In the genomic region with DNA sequence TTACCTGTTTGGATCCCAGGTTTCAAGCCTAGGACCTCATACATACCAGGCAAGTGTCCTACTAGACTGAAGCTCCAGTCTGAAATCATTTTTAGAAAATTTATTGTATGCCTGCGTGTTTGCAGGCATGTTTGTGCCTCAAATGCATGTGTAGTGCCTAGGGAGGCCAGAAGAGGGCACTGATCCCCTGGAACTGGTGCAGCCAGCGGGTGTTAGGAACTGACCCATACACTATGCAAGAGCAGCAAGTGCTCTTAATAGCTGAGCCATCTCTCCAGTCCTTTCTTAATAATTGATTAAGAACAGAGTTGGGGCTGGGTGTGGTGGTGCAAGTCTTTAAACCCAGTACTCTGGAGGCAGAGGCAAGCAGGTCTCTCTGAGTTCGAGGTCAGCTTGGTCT, we compare ENCODE assay signal across 9 mouse cellular contexts. TPM values are rescaled to one million over a fixed set of nuclear protein-coding genes. Genes with fewer than 3 reads are reported as not detected.
DNase-seq lines count a peak whose midpoint lies in the region; ATAC-seq lines count a peak whose summit lies in the region.
"Had no signal": no experiment of that assay in that cellular context is flagged by ENCODE, and none has a peak within 500 bp of the region (broad histone marks: within the 10 kb centered on the region; RNA-seq: fewer than 3 reads in every experiment).

No protein-coding gene starts in this region.

- H3K9me3 ChIP-seq in midbrain, embryonic 10.5 days (replicated peaks), result no peaks in the 10 kb centered on the region
- no peaks in the 10 kb centered on the region for H3K9me3 ChIP-seq in midbrain, embryonic 11.5 days (ENCODE audit: control insufficient read depth, low read length)
- H3K9me3 ChIP-seq: neural tube, embryonic 12.5 days had no signal

- H3K4me2 ChIP-seq in midbrain, embryonic 11.5 days, result no peak overlapping the region
- H3K4me2 ChIP-seq: neural tube, embryonic 12.5 days had no signal

- no peak overlapping the region for H3K27ac ChIP-seq in midbrain, embryonic 10.5 days (replicated peaks)
- no peak overlapping the region for H3K27ac ChIP-seq in midbrain, embryonic 11.5 days (ENCODE audit: low read depth, low read length)
- H3K27ac ChIP-seq: neural tube, embryonic 12.5 days had no signal

- ATAC-seq in CD4-positive, CD25-positive, alpha-beta regulatory T cell, adult 4 months, result no peak
- ATAC-seq in midbrain, embryonic 11.5 days (ENCODE audit: low FRiP score), result no peak

- H3K4me1 ChIP-seq in midbrain, embryonic 10.5 days, result peaks cover 16% of the 10 kb centered on the region
- H3K4me1 ChIP-seq in midbrain, embryonic 11.5 days (ENCODE audit: control insufficient read depth, insufficient read depth, low read length), result peaks cover 9% of the 10 kb centered on the region

- peak; percentile 52 for DNase-seq in CD4-positive, CD25-positive, alpha-beta regulatory T cell, adult 2 months (ENCODE audit: low read depth, low spot score)
- DNase-seq in midbrain, embryonic 10.5 days (ENCODE audit: low spot score), result peak; percentile 35
- no peak for DNase-seq in midbrain, embryonic 11.5 days (ENCODE audit: low spot score, missing footprints)
- peak; percentile 28 for DNase-seq in brain, adult 2 months (ENCODE audit: low read depth, low spot score)
- peak; percentile 49 to 69 for DNase-seq in heart, postnatal 10 days
- DNase-seq in lung, postnatal 36 days, result peak; percentile 79
- peak; percentile 62 for DNase-seq in thymus, postnatal 14 days

- H3K27me3 ChIP-seq in midbrain, embryonic 10.5 days (ENCODE audit: low read depth, poor library complexity, severe bottlenecking), result no peaks in the 10 kb centered on the region
- H3K27me3 ChIP-seq in midbrain, embryonic 11.5 days (ENCODE audit: control insufficient read depth, insufficient read depth, low read length), result no peaks in the 10 kb centered on the region
- H3K27me3 ChIP-seq: neural tube, embryonic 12.5 days had no signal

- intact Hi-C loops in heart, postnatal 10 days (cut with DNase I), result loop anchor here (5.0 kb wide), 1 partner anchor 34 kb away; no protein-coding TSS in a partner anchor

- WGBS in midbrain, embryonic 10.5 days, result 50% methylated on average over 3 of the region's 3 CpGs
- 62% methylated on average over 3 of the region's 3 CpGs for WGBS in midbrain, embryonic 11.5 days

- peaks cover 9% of the 10 kb centered on the region for H3K36me3 ChIP-seq in midbrain, embryonic 10.5 days
- H3K36me3 ChIP-seq in midbrain, embryonic 11.5 days (ENCODE audit: control insufficient read depth, insufficient read depth, low read length), result no peaks in the 10 kb centered on the region

- H3K9ac ChIP-seq in midbrain, embryonic 11.5 days (ENCODE audit: low read length), result no peak overlapping the region
- H3K9ac ChIP-seq: neural tube, embryonic 12.5 days had no signal

- no peak overlapping the region for H3K4me3 ChIP-seq in midbrain, embryonic 10.5 days
- H3K4me3 ChIP-seq in midbrain, embryonic 11.5 days (ENCODE audit: low read depth, low read length), result no peak overlapping the region
- H3K4me3 ChIP-seq: neural tube, embryonic 12.5 days had no signal

RNA-seq across cellular contexts. Expression of a gene that starts 3.4 kb away (rescaled TPM):
- 10 to 100 TPM; 50.3 to 52.9 TPM for polyA plus RNA-seq in CD4-positive, CD25-positive, alpha-beta regulatory T cell, adult 4 months (2017; shearing (Covaris generic))
- 19.9 and 21.6 TPM in 2 replicates for polyA plus RNA-seq in midbrain, embryonic 10.5 days (2016; fragmentation: Nextera tagmentation; extraction: Ambion mirVana)
- polyA plus RNA-seq in midbrain, embryonic 11.5 days (2014; fragmentation: Nextera tagmentation; extraction: Ambion mirVana), result 18.6 and 18.8 TPM in 2 replicates
- 100 to 1,000 TPM; 155 to 176 TPM for total RNA-seq in heart, postnatal 10 days (2021)

RNA-seq across cellular contexts. Expression of a gene that starts 28.2 kb away (rescaled TPM):
- polyA plus RNA-seq in CD4-positive, CD25-positive, alpha-beta regulatory T cell, adult 4 months (2017; shearing (Covaris generic)), result 10 to 100 TPM; 44.8 to 69.0 TPM
- polyA plus RNA-seq in midbrain, embryonic 10.5 days (2016; fragmentation: Nextera tagmentation; extraction: Ambion mirVana), result 119 and 130 TPM in 2 replicates
- 121 and 122 TPM in 2 replicates for polyA plus RNA-seq in midbrain, embryonic 11.5 days (2014; fragmentation: Nextera tagmentation; extraction: Ambion mirVana)
- total RNA-seq in heart, postnatal 10 days (2021), result 10 to 100 TPM; 33.6 to 34.8 TPM
